In genomic region chr17:33524806-33525373, GRCm38 (mm10) we compare ENCODE assay signal across 8 mouse cellular contexts. TPM values are rescaled to one million over a fixed set of nuclear protein-coding genes. Genes with fewer than 3 reads are reported as not detected.
DNase-seq lines count a peak whose midpoint lies in the region; ATAC-seq and TF ChIP-seq lines count a peak whose summit lies in the region.

No protein-coding gene starts in this region.

- H3K4me2 ChIP-seq in midbrain, embryonic 13.5 days (replicated peaks) = peak overlapping the region; percentile 74

- H3K27me3 ChIP-seq in C2C12 (ENCODE audit: control insufficient read depth, insufficient read depth, insufficient read length) = no peaks in the 10 kb centered on the region
- H3K27me3 ChIP-seq in limb, embryonic 10.5 days (ENCODE audit: low read depth, poor library complexity, severe bottlenecking) = no peaks in the 10 kb centered on the region
- H3K27me3 ChIP-seq in midbrain, embryonic 13.5 days = no peaks in the 10 kb centered on the region

- H3K79me2 ChIP-seq in C2C12 (ENCODE audit: control insufficient read depth, insufficient read depth) = peaks cover 27% of the 10 kb centered on the region

- peak overlapping the region; percentile 61 for H3K4me3 ChIP-seq in C2C12 (ENCODE audit: insufficient read depth, poor library complexity, severe bottlenecking)
- peak overlapping the region; percentile 86 for H3K4me3 ChIP-seq in bone marrow macrophage, adult 2 months (ENCODE audit: insufficient read depth, low read length)
- peak overlapping the region; percentile 62 for H3K4me3 ChIP-seq in limb, embryonic 10.5 days
- H3K4me3 ChIP-seq in midbrain, embryonic 13.5 days (replicated peaks) = peak overlapping the region; percentile 71

- H3K36me3 ChIP-seq in C2C12 (ENCODE audit: control insufficient read depth, insufficient read depth) = peaks cover under 1% of the 10 kb centered on the region
- H3K36me3 ChIP-seq in limb, embryonic 10.5 days = peaks cover 30% of the 10 kb centered on the region
- peaks cover 15% of the 10 kb centered on the region for H3K36me3 ChIP-seq in midbrain, embryonic 13.5 days

- peak overlapping the region; percentile 37 for H3ac ChIP-seq in C2C12 (ENCODE audit: control insufficient read depth, insufficient read length, low read depth)

- no peaks in the 10 kb centered on the region for H3K9me3 ChIP-seq in limb, embryonic 10.5 days (replicated peaks)
- H3K9me3 ChIP-seq in midbrain, embryonic 13.5 days = no peaks in the 10 kb centered on the region

- peak; percentile 47 to 48 for DNase-seq in heart, adult 9 months (ENCODE audit: low spot score in 2 of 2)
- peak; percentile 78 for DNase-seq in limb, embryonic 10.5 days (ENCODE audit: low spot score)
- no peak for DNase-seq in urinary bladder, postnatal 14 days (ENCODE audit: low spot score)
- DNase-seq in urinary bladder, postnatal 4 days (ENCODE audit: low spot score in 2 of 2) = no peak
- DNase-seq in cerebellum, adult 9-11 months = no peak

- no peak for TF ChIP-seq CTCF in C2C12 (IDR thresholded peaks at IDR 0.05; ENCODE audit: control insufficient read depth, insufficient read depth, insufficient read length)
- TF ChIP-seq CTCF in bone marrow macrophage, adult 2 months (IDR thresholded peaks at IDR 0.05; ENCODE audit: low read depth, low read length) = no peak

- no peaks in the 10 kb centered on the region for H3K79me3 ChIP-seq in C2C12 (ENCODE audit: low read depth)

- TF ChIP-seq POLR2A in bone marrow macrophage, adult 2 months (IDR thresholded peaks at IDR 0.05; ENCODE audit: borderline replicate concordance, low read depth, low read length) = no peak

- WGBS in limb, embryonic 10.5 days = 0% methylated on average over 2 of the region's 2 CpGs
- 0% methylated on average over 2 of the region's 2 CpGs for WGBS in midbrain, embryonic 13.5 days

- peak overlapping the region; percentile 82 for H3K9ac ChIP-seq in midbrain, embryonic 13.5 days (replicated peaks)

- H3K4me1 ChIP-seq in bone marrow macrophage, adult 2 months (ENCODE audit: control insufficient read depth, insufficient read depth, low read length) = peaks cover 3% of the 10 kb centered on the region; the same call in 1 of the 2 replicates
- peaks cover 45% of the 10 kb centered on the region for H3K4me1 ChIP-seq in limb, embryonic 10.5 days
- H3K4me1 ChIP-seq in midbrain, embryonic 13.5 days (replicated peaks) = peaks cover 29% of the 10 kb centered on the region

- no peak overlapping the region for H3K27ac ChIP-seq in bone marrow macrophage, adult 2 months (ENCODE audit: insufficient read depth, low read depth, low read length)
- peak overlapping the region; percentile 94 for H3K27ac ChIP-seq in limb, embryonic 10.5 days
- peak overlapping the region; percentile 77 for H3K27ac ChIP-seq in midbrain, embryonic 13.5 days

- ATAC-seq in midbrain, embryonic 13.5 days = peak; percentile 48

TF ChIP-seq in C2C12, 6 proteins besides CTCF, POLR2A, EP300 and RAD21:
- TF ChIP-seq MYOG (IDR thresholded peaks at IDR 0.05; ENCODE audit: control insufficient read depth, extremely low read depth, insufficient read length) (no peak), MYOD1 (IDR thresholded peaks at IDR 0.05; ENCODE audit: control insufficient read depth, insufficient read length, low read depth) (no peak), FOSL1 (IDR thresholded peaks at IDR 0.05; ENCODE audit: insufficient read depth, low read length, poor library complexity, severe bottlenecking) (no peak), CEBPB (IDR thresholded peaks at IDR 0.05; ENCODE audit: low read depth) (no peak), USF1 (IDR thresholded peaks at IDR 0.05; ENCODE audit: low read depth) (no peak), MAX (IDR thresholded peaks at IDR 0.05) (no peak)

RNA-seq across cellular contexts. Expression of gene Adamts10, which starts 0.9 kb away (rescaled TPM):
- 6.2 TPM for polyA plus RNA-seq in C2C12 (2012; fragmentation: generic; extraction: Trizol)
- 46.6 and 53.4 TPM in 2 replicates for polyA plus RNA-seq in bone marrow macrophage, adult 2 months (2012; ENCODE audit: insufficient read depth, insufficient read length, missing spikeins)
- 71.5 and 103 TPM in 2 replicates for polyA plus RNA-seq in limb, embryonic 10.5 days (2016; fragmentation: Nextera tagmentation; extraction: Ambion mirVana)
- 45.6 and 47.9 TPM in 2 replicates for polyA plus RNA-seq in midbrain, embryonic 13.5 days (2015; fragmentation: Nextera tagmentation; extraction: Ambion mirVana)

RNA-seq across cellular contexts. Expression of gene Myo1f, which starts 30.6 kb away (rescaled TPM):
- not detected for polyA plus RNA-seq in C2C12 (2012; fragmentation: generic; extraction: Trizol)
- 393 and 491 TPM in 2 replicates for polyA plus RNA-seq in bone marrow macrophage, adult 2 months (2012; ENCODE audit: insufficient read depth, insufficient read length, missing spikeins)
- 1.2 and 2.0 TPM in 2 replicates for polyA plus RNA-seq in limb, embryonic 10.5 days (2016; fragmentation: Nextera tagmentation; extraction: Ambion mirVana)
- polyA plus RNA-seq in midbrain, embryonic 13.5 days (2015; fragmentation: Nextera tagmentation; extraction: Ambion mirVana) = 1.4 and 2.4 TPM in 2 replicates

Comparison
In these comparisons a context has a peak if more than half of its experiments do, and no peak if none do; other contexts are left out.
1. DNase-seq: peak in heart, adult 9 months (2 of 2) and limb, embryonic 10.5 days (single experiment); none in urinary bladder, postnatal 14 days (single experiment), urinary bladder, postnatal 4 days (0 of 2) and cerebellum, adult 9-11 months (single experiment).
2. RNA of gene Myo1f, which starts 30.6 kb away (polyA plus RNA-seq): 393 to 491 TPM in bone marrow macrophage, adult 2 months; 1.2 to 2.0 TPM in limb, embryonic 10.5 days, 1.4 to 2.4 TPM in midbrain, embryonic 13.5 days and not detected in C2C12 (single experiment); every median in the first group is over 100 times any median in the second.
3. Peak in every context shown above with its lines, with median percentiles within 50 percentile points of each other: H3K4me3 ChIP-seq.